Mouse (Mus musculus) spleen, adult 2 months (tissue): ENCODE measurements around the gene Gdi2.

ENCODE experiments used
- CTCF ChIP-seq: fragments of 200-500 bp; IDR thresholded peaks from 2 replicates; pipeline ENCODE4 v1.5.1; 2011; ENCODE audit warnings: mild to moderate bottlenecking, inconsistent platforms; ENCODE audit not compliant: insufficient read depth, insufficient read length, insufficient replicate concordance; ENCODE audit errors: extremely low read depth
- POLR2A ChIP-seq: fragments of 200-500 bp; IDR thresholded peaks from 2 replicates; pipeline ENCODE4 v1.6.1; 2011; ENCODE audit warnings: low read depth, low read length, inconsistent platforms

GRCm38 (mm10) chr13:3609780-3610117 is 71.9 kb downstream of the Gdi2 start:
- TF ChIP-seq POLR2A (no peak), CTCF (no peak)
